Mouse (Mus musculus) forebrain, embryonic 15.5 days (tissue): ENCODE measurements around the gene Ift46. TPM values are rescaled to one million over a fixed set of nuclear protein-coding genes. Genes with fewer than 3 reads are reported as not detected.

Source experiments
- ATAC-seq: fragments of 200-750 bp; cut with Nextera tagmentation; replicated peaks from 2 replicates; pipeline ENCODE4 v1.8.0; 2017; ENCODE audit warnings: mild to moderate bottlenecking, moderate TSS enrichment, moderate library complexity
- H3K27ac ChIP-seq: fragments of 300-500 bp; sonication (generic); replicated peaks from 2 replicates; pipeline ENCODE4 v1.5.1; 2015; ENCODE audit warnings: mild to moderate bottlenecking, inconsistent platforms
- H3K27me3 ChIP-seq: fragments of 300-500 bp; sonication (generic); 2 replicates; pipeline ENCODE4 v1.6.1; 2015; ENCODE audit warnings: inconsistent platforms
- H3K36me3 ChIP-seq: fragments of 300-500 bp; sonication (generic); 2 replicates; pipeline ENCODE4 v1.6.1; 2015; ENCODE audit warnings: mild to moderate bottlenecking, inconsistent platforms
- H3K4me1 ChIP-seq: fragments of 300-500 bp; sonication (generic); 2 replicates; pipeline ENCODE4 v1.6.1; 2015; ENCODE audit warnings: inconsistent platforms
- H3K4me2 ChIP-seq: fragments of 300-500 bp; sonication (generic); replicated peaks from 2 replicates; pipeline ENCODE4 v1.6.1; 2015; ENCODE audit warnings: mild to moderate bottlenecking, inconsistent platforms
- H3K4me3 ChIP-seq: fragments of 300-500 bp; sonication (generic); 2 replicates; pipeline ENCODE4 v1.5.1; 2015; ENCODE audit warnings: mild to moderate bottlenecking, inconsistent platforms
- H3K9ac ChIP-seq: fragments of 300-500 bp; sonication (generic); replicated peaks from 2 replicates; pipeline ENCODE4 v1.6.1; 2015; ENCODE audit warnings: mild to moderate bottlenecking, inconsistent platforms
- H3K9me3 ChIP-seq: fragments of 300-500 bp; sonication (generic); 2 replicates; pipeline ENCODE4 v1.6.1; 2016; ENCODE audit warnings: inconsistent platforms
- WGBS: fragments of 180-500 bp; shearing (Covaris S2); methylation state at CpG from one replicate; pipeline ENCODE4 v1.1.7; 2015; ENCODE audit warnings: mixed read lengths; 5-methylcytosine and 5-hydroxymethylcytosine counted together
- polyA plus RNA-seq: library from polyadenylated mRNA; unstranded; fragments of >200 nt; fragmentation: Nextera tagmentation; extraction: Ambion mirVana; gene quantifications from 2 replicates; pipeline ENCODE4 v1.2.1, GENCODE M21; 2015

Ift46 gene
- polyA plus RNA-seq, 1 experiment from 2014 or later, result 179 TPM

GRCm38 (mm10) chr9:44799102-44799957 is 31.6 kb downstream of the Ift46 start, which contains the start of gene Tmem25:
Gene Tmem25 (minus strand): TSS chr9:44799307.
- Histone ChIP-seq H3K27me3 (no peaks in the 10 kb centered on the region), H3K27ac (peak within 1 kb of the TSS; percentile 47), H3K4me3 (peak within 1 kb of the TSS; percentile 84), H3K4me2 (peak within 1 kb of the TSS; percentile 99), H3K9ac (peak within 1 kb of the TSS; percentile 60), H3K4me1 (peaks cover 20% of the 10 kb centered on the region), H3K36me3 (0 out of 2 replicates have a peak, but pooled peaks cover 3% of the 10 kb centered on the region), H3K9me3 (no peaks in the 10 kb centered on the region)
- peak; percentile 97 for ATAC-seq
- WGBS, result under 1% methylated on average over 75 of the region's 75 CpGs

- H3K27ac ChIP-seq, result no peak overlapping the region
- peak overlapping the region; percentile 84 for H3K4me3 ChIP-seq
- peak overlapping the region; percentile 99 for H3K4me2 ChIP-seq
- no peak for ATAC-seq
- H3K9ac ChIP-seq, result peak overlapping the region; percentile 60
- H3K27me3 ChIP-seq, result no peaks in the 10 kb centered on the region
- 38% methylated on average over 9 of the region's 9 CpGs for WGBS
- no peaks in the 10 kb centered on the region for H3K9me3 ChIP-seq
- H3K36me3 ChIP-seq, result peaks cover 7% of the 10 kb centered on the region
- H3K4me1 ChIP-seq, result peaks cover 20% of the 10 kb centered on the region
Observed at GRCm38 (mm10) chr9:44799958-44800324, 32.2 kb downstream of the Ift46 start.

GRCm38 (mm10) chr9:44801669-44802068 is 34.0 kb downstream of the Ift46 start:
- peaks cover 20% of the 10 kb centered on the region for H3K4me1 ChIP-seq
- no peak overlapping the region for H3K4me2 ChIP-seq
- H3K27ac ChIP-seq, result no peak overlapping the region
- no peak overlapping the region for H3K4me3 ChIP-seq
- WGBS, result 82% methylated on average over 6 of the region's 6 CpGs
- no peak overlapping the region for H3K9ac ChIP-seq
- no peaks in the 10 kb centered on the region for H3K27me3 ChIP-seq
- H3K36me3 ChIP-seq, result peaks cover 21% of the 10 kb centered on the region
- no peak for ATAC-seq
- H3K9me3 ChIP-seq, result no peaks in the 10 kb centered on the region

GRCm38 (mm10) chr9:44802808-44803450 is 35.2 kb downstream of the Ift46 start, which contains the start of gene Ttc36:
Gene Ttc36 (minus strand): TSS chr9:44803072.
- no peak within 1 kb of the TSS for H3K4me3 ChIP-seq
- H3K4me1 ChIP-seq, result peaks cover 20% of the 10 kb centered on the region
- H3K36me3 ChIP-seq, result peaks cover 34% of the 10 kb centered on the region
- no peak within 1 kb of the TSS for H3K4me2 ChIP-seq
- H3K27ac ChIP-seq, result no peak within 1 kb of the TSS
- no peak within 1 kb of the TSS for H3K9ac ChIP-seq
- 74% methylated on average over 4 of the region's 4 CpGs for WGBS
- H3K27me3 ChIP-seq, result no peaks in the 10 kb centered on the region
- no peaks in the 10 kb centered on the region for H3K9me3 ChIP-seq
- ATAC-seq, result no peak

- WGBS, result 89% methylated on average over 10 of the region's 10 CpGs
- no peak overlapping the region for H3K4me2 ChIP-seq
- no peaks in the 10 kb centered on the region for H3K27me3 ChIP-seq
- no peak overlapping the region for H3K4me3 ChIP-seq
- H3K9ac ChIP-seq, result no peak overlapping the region
- no peak for ATAC-seq
- no peaks in the 10 kb centered on the region for H3K9me3 ChIP-seq
- peaks cover 51% of the 10 kb centered on the region for H3K36me3 ChIP-seq
- H3K27ac ChIP-seq, result no peak overlapping the region
- H3K4me1 ChIP-seq, result peaks cover 6% of the 10 kb centered on the region
Observed at GRCm38 (mm10) chr9:44804678-44805077, 37.0 kb downstream of the Ift46 start.

GRCm38 (mm10) chr9:44805536-44805935 is 37.8 kb downstream of the Ift46 start:
- H3K9me3 ChIP-seq, result no peaks in the 10 kb centered on the region
- no peak overlapping the region for H3K4me2 ChIP-seq
- no peak overlapping the region for H3K4me3 ChIP-seq
- no peaks in the 10 kb centered on the region for H3K4me1 ChIP-seq
- no peak overlapping the region for H3K9ac ChIP-seq
- no peaks in the 10 kb centered on the region for H3K27me3 ChIP-seq
- peaks cover 60% of the 10 kb centered on the region for H3K36me3 ChIP-seq
- no peak overlapping the region for H3K27ac ChIP-seq
- no peak for ATAC-seq
- WGBS, result 89% methylated on average over 5 of the region's 5 CpGs

- Histone ChIP-seq H3K4me3 (no peak overlapping the region), H3K27ac (no peak overlapping the region), H3K27me3 (no peaks in the 10 kb centered on the region), H3K9ac (no peak overlapping the region), H3K4me1 (no peaks in the 10 kb centered on the region), H3K9me3 (no peaks in the 10 kb centered on the region), H3K4me2 (no peak overlapping the region), H3K36me3 (peaks cover 76% of the 10 kb centered on the region)
- WGBS, result 71% methylated on average over 5 of the region's 5 CpGs
- ATAC-seq, result no peak
Observed at GRCm38 (mm10) chr9:44807141-44807540, 39.4 kb downstream of the Ift46 start.

GRCm38 (mm10) chr9:44807778-44808177 is 40.1 kb downstream of the Ift46 start:
- Histone ChIP-seq H3K4me3 (no peak overlapping the region), H3K9ac (no peak overlapping the region), H3K27ac (no peak overlapping the region), H3K4me1 (no peaks in the 10 kb centered on the region), H3K27me3 (no peaks in the 10 kb centered on the region), H3K36me3 (peaks cover 82% of the 10 kb centered on the region), H3K9me3 (no peaks in the 10 kb centered on the region), H3K4me2 (no peak overlapping the region)
- ATAC-seq, result no peak
- 94% methylated on average over 10 of the region's 10 CpGs for WGBS

GRCm38 (mm10) chr9:44810316-44810715 is 42.6 kb downstream of the Ift46 start:
- no peak for ATAC-seq
- no peaks in the 10 kb centered on the region for H3K9me3 ChIP-seq
- no peak overlapping the region for H3K4me3 ChIP-seq
- no peaks in the 10 kb centered on the region for H3K4me1 ChIP-seq
- H3K27ac ChIP-seq, result no peak overlapping the region
- H3K9ac ChIP-seq, result no peak overlapping the region
- WGBS, result 93% methylated on average over 10 of the region's 10 CpGs
- no peak overlapping the region for H3K4me2 ChIP-seq
- peaks cover 98% of the 10 kb centered on the region for H3K36me3 ChIP-seq
- H3K27me3 ChIP-seq, result no peaks in the 10 kb centered on the region

- H3K4me3 ChIP-seq, result no peak overlapping the region
- H3K9me3 ChIP-seq, result no peaks in the 10 kb centered on the region
- ATAC-seq, result no peak
- no peaks in the 10 kb centered on the region for H3K27me3 ChIP-seq
- 96% methylated on average over 8 of the region's 8 CpGs for WGBS
- no peak overlapping the region for H3K4me2 ChIP-seq
- H3K27ac ChIP-seq, result no peak overlapping the region
- H3K36me3 ChIP-seq, result peaks cover 98% of the 10 kb centered on the region
- H3K4me1 ChIP-seq, result no peaks in the 10 kb centered on the region
- no peak overlapping the region for H3K9ac ChIP-seq
Observed at GRCm38 (mm10) chr9:44814179-44814578, 46.5 kb downstream of the Ift46 start.

GRCm38 (mm10) chr9:44817522-44817921 is 49.8 kb downstream of the Ift46 start:
- Histone ChIP-seq H3K9me3 (no peaks in the 10 kb centered on the region), H3K9ac (no peak overlapping the region), H3K27ac (no peak overlapping the region), H3K4me2 (no peak overlapping the region), H3K27me3 (no peaks in the 10 kb centered on the region), H3K4me1 (no peaks in the 10 kb centered on the region), H3K36me3 (peaks cover 98% of the 10 kb centered on the region), H3K4me3 (no peak overlapping the region)
- no peak for ATAC-seq
- 89% methylated on average over 5 of the region's 5 CpGs for WGBS
